Mouse (Mus musculus): ENCODE results near the gene Ror2.

The Ror2 gene

GRCm38 (mm10) chr13:53192286-53192685, 93.6 kb downstream of the Ror2 start:
- no peak for DNase-seq

GRCm38 (mm10) chr13:53191657-53192056, 94.3 kb downstream of the Ror2 start:
- DNase-seq, result no peak

GRCm38 (mm10) chr13:53188935-53189334, 97.0 kb downstream of the Ror2 start:
- no peak for DNase-seq

GRCm38 (mm10) chr13:53184858-53185257, 101.1 kb downstream of the Ror2 start:
- no peak for DNase-seq

GRCm38 (mm10) chr13:53184149-53184548, 101.8 kb downstream of the Ror2 start:
- DNase-seq, result no peak

GRCm38 (mm10) chr13:53183161-53183577, 102.8 kb downstream of the Ror2 start:
- DNase-seq, result peak; percentile 83

- DNase-seq, result peak; percentile 77
Observed at GRCm38 (mm10) chr13:53178594-53178993, 107.3 kb downstream of the Ror2 start.

GRCm38 (mm10) chr13:53178171-53178570, 107.8 kb downstream of the Ror2 start:
- no peak for DNase-seq

- DNase-seq, result no peak
Observed at GRCm38 (mm10) chr13:53177424-53177718, 108.6 kb downstream of the Ror2 start.

- DNase-seq, result no peak
Observed at GRCm38 (mm10) chr13:53176695-53177423, 109.1 kb downstream of the Ror2 start.

GRCm38 (mm10) chr13:53175041-53175440, 110.9 kb downstream of the Ror2 start:
- no peak for DNase-seq

GRCm38 (mm10) chr13:53163671-53164070, 122.3 kb downstream of the Ror2 start:
- DNase-seq, result peak; percentile 48

- DNase-seq, result no peak
Observed at GRCm38 (mm10) chr13:53163060-53163459, 122.9 kb downstream of the Ror2 start.

GRCm38 (mm10) chr13:53159501-53159900, 126.4 kb downstream of the Ror2 start:
- DNase-seq, result no peak

- no peak for DNase-seq
Observed at GRCm38 (mm10) chr13:53158405-53159005, 127.4 kb downstream of the Ror2 start.

- no peak for DNase-seq
Observed at GRCm38 (mm10) chr13:53156911-53157310, 129.0 kb downstream of the Ror2 start.

- no peak for DNase-seq
Observed at GRCm38 (mm10) chr13:53156282-53156681, 129.6 kb downstream of the Ror2 start.

GRCm38 (mm10) chr13:53145511-53145910, 140.4 kb downstream of the Ror2 start:
- DNase-seq, result no peak

GRCm38 (mm10) chr13:53143076-53143475, 142.8 kb downstream of the Ror2 start:
- peak; percentile 64 for DNase-seq

- DNase-seq, result no peak
Observed at GRCm38 (mm10) chr13:53142268-53142667, 143.7 kb downstream of the Ror2 start.

GRCm38 (mm10) chr13:53140298-53140697, 145.6 kb downstream of the Ror2 start:
- no peak for DNase-seq

GRCm38 (mm10) chr13:53130567-53130966, 155.4 kb downstream of the Ror2 start:
- DNase-seq, result no peak

GRCm38 (mm10) chr13:53130032-53130431, 155.9 kb downstream of the Ror2 start:
- DNase-seq, result no peak

GRCm38 (mm10) chr13:53125627-53126026, 160.3 kb downstream of the Ror2 start:
- DNase-seq, result no peak

- DNase-seq, result no peak
Observed at GRCm38 (mm10) chr13:53122085-53122484, 163.8 kb downstream of the Ror2 start.

Measured in embryo, embryonic 11 days (tissue).